Mouse (Mus musculus) lung, adult 2 months (tissue): ENCODE measurements around the gene Gm10197. TPM values are rescaled to one million over a fixed set of nuclear protein-coding genes. Genes with fewer than 3 reads are reported as not detected.

Experiments
- DNase-seq: peaks from one replicate; pipeline ENCODE4 v3.0.0; 2022
- H3K4me1 ChIP-seq: fragments of 200-500 bp; 2 replicates; pipeline ENCODE4 v1.6.1; 2011; ENCODE audit warnings: low read length; ENCODE audit not compliant: control insufficient read depth, insufficient read depth
- H3K4me3 ChIP-seq: fragments of 200-500 bp; replicated peaks from 2 replicates; pipeline ENCODE3; 2011; ENCODE audit warnings: low read depth, mild to moderate bottlenecking, control low read depth, low read length; ENCODE audit errors: extremely low read depth
- CTCF ChIP-seq: fragments of 200-500 bp; IDR thresholded peaks from 2 replicates; pipeline ENCODE4 v1.5.1; 2011; ENCODE audit warnings: mild to moderate bottlenecking, low read length, control low read depth; ENCODE audit not compliant: insufficient read depth
- POLR2A ChIP-seq: fragments of 200-500 bp; IDR thresholded peaks from 2 replicates; pipeline ENCODE4 v1.6.1; 2011; ENCODE audit warnings: low read depth, mild to moderate bottlenecking, control low read depth, low read length, borderline replicate concordance; ENCODE audit errors: extremely low read depth
- WGBS: fragments of 180-500 bp; shearing (Covaris S2); methylation state at CpG from one replicate; pipeline ENCODE4 v1.1.7; 2018; 5-methylcytosine and 5-hydroxymethylcytosine counted together
- polyA plus RNA-seq: library from polyadenylated mRNA; depleted of rRNA; stranded (reverse); fragments of >200 nt; gene quantifications from 2 replicates; pipeline ENCODE4 v1.2.3, GENCODE M21; 2012

The Gm10197 gene
- polyA plus RNA-seq, 1 experiment, result not detected

DNA sequence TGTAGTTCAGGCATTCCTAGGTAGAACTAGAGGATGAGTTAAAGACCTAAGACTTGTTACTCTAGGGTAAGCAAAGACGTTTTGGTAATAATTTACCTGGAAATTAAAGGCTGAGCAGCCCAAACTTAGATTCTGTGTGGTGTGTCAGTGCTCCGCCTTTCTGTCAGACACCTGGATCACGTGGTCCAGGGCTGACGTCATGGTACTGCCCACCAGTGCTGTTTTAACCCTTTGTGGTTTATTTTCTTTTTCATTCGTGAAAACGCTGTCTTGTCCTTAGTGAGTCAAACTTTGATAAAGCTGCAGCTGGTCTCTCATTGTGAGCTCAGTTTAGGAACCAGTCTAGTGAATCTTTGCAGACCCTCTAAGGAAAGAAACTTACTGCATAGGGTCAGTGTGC is 31.1 kb downstream of the Gm10197 start:
- no peak for DNase-seq
- TF ChIP-seq POLR2A, result no peak
- no peak for TF ChIP-seq CTCF

DNA sequence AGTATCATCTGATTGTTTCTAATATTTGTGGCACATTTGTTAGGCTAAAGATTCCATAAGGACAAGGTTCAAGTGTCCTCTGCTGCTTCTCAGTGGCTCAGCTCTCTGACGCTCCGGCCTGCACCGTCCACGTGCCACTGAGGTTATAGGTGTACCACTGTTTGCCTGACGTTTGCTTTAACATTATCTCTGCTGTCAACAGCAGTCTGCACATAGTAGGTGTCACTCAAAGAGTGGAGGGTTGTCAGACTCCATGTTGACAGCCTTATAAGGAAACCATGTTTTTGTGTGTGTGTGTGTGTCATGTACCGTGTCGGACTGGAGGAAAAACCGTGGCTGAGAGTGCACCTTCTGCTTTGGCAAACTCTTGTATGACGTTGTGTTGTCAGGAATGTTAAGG is 36.3 kb downstream of the Gm10197 start:
- 82% methylated on average over 9 of the region's 9 CpGs for WGBS
- H3K4me3 ChIP-seq, result no peak overlapping the region
- no peak for DNase-seq
- TF ChIP-seq POLR2A, result no peak
- no peak for TF ChIP-seq CTCF
- H3K4me1 ChIP-seq, result peaks cover 5% of the 10 kb centered on the region; the same call in 1 of the 2 replicates

More for the DNA sequence above, 31.1 kb downstream of the Gm10197 start:
- Histone ChIP-seq H3K4me3 (no peak overlapping the region), H3K4me1 (no peaks in the 10 kb centered on the region)
- 29% methylated on average over 6 of the region's 6 CpGs for WGBS

DNA sequence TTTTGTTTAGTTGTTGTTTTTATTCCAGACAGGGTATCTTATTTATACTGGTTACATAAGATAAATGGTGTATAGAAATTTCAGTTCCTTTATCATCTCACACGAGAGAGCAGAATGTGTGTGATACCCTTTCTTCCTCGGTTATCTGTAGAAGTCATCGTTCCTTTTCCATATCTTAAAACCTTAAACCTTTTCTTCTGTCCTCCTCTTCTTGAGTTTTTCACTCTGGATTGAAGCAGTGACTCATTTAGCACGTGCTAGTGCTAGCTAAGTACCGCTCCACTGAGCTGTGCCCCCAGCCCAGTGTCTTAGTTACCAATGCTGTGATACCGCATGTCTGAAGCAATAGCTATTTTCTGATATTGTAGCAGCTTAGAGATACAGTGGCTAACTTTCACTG is 37.8 kb downstream of the Gm10197 start:
- Histone ChIP-seq H3K4me1 (peaks cover 7% of the 10 kb centered on the region), H3K4me3 (no peak overlapping the region)
- 89% methylated on average over 6 of the region's 6 CpGs for WGBS
- DNase-seq, result no peak
- no peak for TF ChIP-seq CTCF
- TF ChIP-seq POLR2A, result no peak

DNA sequence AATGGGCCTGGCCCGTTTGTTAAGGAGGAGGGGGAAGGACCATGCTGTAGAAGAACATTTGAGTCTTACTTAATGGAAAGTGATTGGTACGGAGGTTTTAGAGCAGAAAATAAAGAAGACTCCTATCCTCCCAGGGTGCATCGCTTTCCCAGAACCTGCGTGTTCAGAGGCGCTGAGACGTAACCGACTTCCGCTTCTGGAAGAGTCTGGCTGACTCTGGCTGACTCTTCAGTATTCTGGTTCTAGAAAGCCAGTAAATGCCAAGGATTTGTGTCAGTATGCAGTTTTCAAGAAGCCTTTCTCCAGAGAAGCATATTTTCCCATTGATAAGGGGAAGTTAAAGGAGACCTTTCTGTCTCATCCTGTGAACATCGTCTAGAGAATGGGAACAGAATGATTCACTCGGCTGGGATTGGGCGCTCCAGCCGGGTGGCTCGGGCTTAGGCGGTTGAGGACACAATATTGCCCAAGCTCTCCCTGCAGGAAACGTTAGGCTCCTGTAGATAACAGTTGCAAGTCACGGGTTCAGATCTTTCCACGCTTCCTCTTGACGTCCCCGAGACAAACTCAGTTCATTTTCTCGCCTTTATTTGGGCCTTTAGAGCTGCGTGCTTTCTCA is 39.6 kb downstream of the Gm10197 start:
- 90% methylated on average over 21 of the region's 21 CpGs for WGBS
- Histone ChIP-seq H3K4me1 (peaks cover 7% of the 10 kb centered on the region), H3K4me3 (no peak overlapping the region)
- no peak for DNase-seq
- no peak for TF ChIP-seq POLR2A
- no peak for TF ChIP-seq CTCF

DNA sequence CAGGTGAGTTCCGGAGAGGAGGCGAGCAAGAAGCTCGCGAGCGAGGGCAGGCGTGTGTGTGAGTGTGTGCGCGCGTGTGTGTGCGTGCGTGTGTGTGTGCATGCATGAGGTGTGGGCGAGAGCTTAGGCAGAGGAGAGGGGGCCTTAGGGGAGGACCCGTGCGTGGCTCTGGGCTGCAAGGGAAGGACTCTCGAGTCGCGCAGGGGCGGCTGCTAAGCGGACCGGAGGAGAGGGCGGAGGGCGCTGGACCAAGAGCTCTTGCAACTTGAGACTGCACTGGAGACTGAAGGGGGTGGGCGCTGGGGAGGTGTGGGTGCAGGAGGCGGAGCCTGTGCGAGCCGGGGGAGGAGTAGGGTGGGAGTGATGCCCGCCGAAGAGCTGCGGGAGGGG is 41.6 kb downstream of the Gm10197 start:
- H3K4me3 ChIP-seq, result peak overlapping the region; percentile 90
- TF ChIP-seq POLR2A, result peak; percentile 30; the same call in 1 of the 2 replicates
- TF ChIP-seq CTCF, result no peak
- WGBS, result 1% methylated on average over 29 of the region's 29 CpGs
- peak; percentile 59 for DNase-seq
- peaks cover 10% of the 10 kb centered on the region for H3K4me1 ChIP-seq

- WGBS, result 1% methylated on average over 92 of the region's 106 CpGs
- DNase-seq, result peak; percentile 86
- H3K4me3 ChIP-seq, result peak overlapping the region; percentile 90
- H3K4me1 ChIP-seq, result peaks cover 10% of the 10 kb centered on the region
- peak; percentile 47 for TF ChIP-seq CTCF
- no peak for TF ChIP-seq POLR2A
Observed at GRCm38 (mm10) chr19:53329221-53329991, 42.2 kb downstream of the Gm10197 start.

GRCm38 (mm10) chr19:53328116-53328515 is 43.5 kb downstream of the Gm10197 start:
- WGBS, result 51% methylated on average over 9 of the region's 9 CpGs
- peaks cover 10% of the 10 kb centered on the region for H3K4me1 ChIP-seq
- no peak overlapping the region for H3K4me3 ChIP-seq
- no peak for DNase-seq
- TF ChIP-seq POLR2A, result no peak
- no peak for TF ChIP-seq CTCF

DNA sequence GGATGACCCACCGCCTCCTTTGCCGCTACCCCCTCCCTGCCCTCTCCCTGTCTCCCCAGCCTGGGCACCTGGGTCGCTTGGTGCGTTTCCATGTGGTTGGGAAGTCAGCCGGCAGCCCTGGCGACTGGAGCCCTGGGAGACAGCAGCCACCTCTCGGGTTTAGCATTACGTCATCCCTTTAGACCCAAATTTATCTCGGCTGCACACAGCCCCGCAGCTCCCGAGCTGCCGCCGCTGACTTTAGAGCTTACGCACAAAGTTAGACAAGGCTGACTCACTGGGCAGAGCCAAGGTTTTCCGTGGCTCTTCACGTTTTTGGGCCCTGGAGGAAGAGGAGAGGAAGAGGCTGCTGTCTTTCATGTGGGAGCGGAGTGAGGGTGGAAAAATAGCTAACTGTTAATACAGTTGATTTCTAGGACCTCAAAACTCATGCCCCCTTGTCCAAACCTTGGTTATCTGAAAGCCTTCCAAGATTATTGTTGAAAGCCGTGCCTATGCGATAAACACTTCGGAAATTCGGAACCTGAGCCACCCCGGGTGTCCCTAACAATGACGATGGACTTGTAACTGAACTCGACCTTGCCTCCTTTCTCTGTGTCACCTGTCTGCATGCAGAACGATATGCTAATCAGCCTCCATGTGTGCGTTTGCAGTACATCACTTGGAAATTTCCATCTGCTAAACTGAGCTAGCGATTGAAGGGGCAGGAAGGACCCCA is 45.8 kb downstream of the Gm10197 start:
- no peak for TF ChIP-seq CTCF
- TF ChIP-seq POLR2A, result 0 out of 2 replicates have a peak, but pooled peaks have one; percentile 13
- DNase-seq, result peak; percentile 39
- WGBS, result 18% methylated on average over 27 of the region's 27 CpGs
- peak overlapping the region; percentile 65 for H3K4me3 ChIP-seq
- H3K4me1 ChIP-seq, result peaks cover 14% of the 10 kb centered on the region

- TF ChIP-seq POLR2A (no peak), CTCF (no peak)
- no peak overlapping the region for H3K4me3 ChIP-seq
- whole genome bisulfite sequencing, result 67% methylated on average over 6 of the region's 6 CpGs
- peaks cover 10% of the 10 kb centered on the region for H3K4me1 ChIP-seq
- DNase-seq, result no peak
Observed at GRCm38 (mm10) chr19:53324866-53325265, 46.7 kb downstream of the Gm10197 start.
